Mouse (Mus musculus) liver, adult 2 months (tissue): ENCODE results near the gene Scn8a. TPM values are rescaled to one million over a fixed set of nuclear protein-coding genes. Genes with fewer than 3 reads are reported as not detected.

Experiments used
- DNase-seq: peaks from one replicate; pipeline ENCODE4 v3.0.0-alpha.2; 2011; ENCODE audit warnings: low read depth, low spot score; ENCODE audit errors: extremely low read depth
- H3K27ac ChIP-seq: fragments of 200-500 bp; replicated peaks from 2 replicates; pipeline ENCODE4 v1.5.1; 2012; ENCODE audit warnings: low read depth, mild to moderate bottlenecking, control low read depth, inconsistent platforms, low read length; ENCODE audit not compliant: insufficient read depth
- H3K27me3 ChIP-seq: fragments of 200-500 bp; 2 replicates; pipeline ENCODE4 v1.6.1; 2012; ENCODE audit warnings: mild to moderate bottlenecking, moderate library complexity, low read length, inconsistent platforms; ENCODE audit not compliant: control insufficient read depth, insufficient read depth
- H3K36me3 ChIP-seq: fragments of 200-500 bp; 2 replicates; pipeline ENCODE4 v1.6.1; 2012; ENCODE audit warnings: low read length, inconsistent platforms; ENCODE audit not compliant: control insufficient read depth, insufficient read depth
- H3K4me1 ChIP-seq: fragments of 200-500 bp; 2 replicates; pipeline ENCODE4 v1.6.1; 2011; ENCODE audit warnings: low read length; ENCODE audit not compliant: control insufficient read depth, insufficient read depth
- H3K4me3 ChIP-seq: fragments of 200-500 bp; 2 replicates; pipeline ENCODE4 v1.5.1; 2011; ENCODE audit warnings: low read depth, mild to moderate bottlenecking, control low read depth, low read length, moderate library complexity; ENCODE audit not compliant: insufficient read depth
- H3K79me2 ChIP-seq: fragments of 200-500 bp; 2 replicates; pipeline ENCODE4 v1.6.1; 2012; ENCODE audit warnings: inconsistent platforms, mild to moderate bottlenecking, low read length, moderate library complexity; ENCODE audit not compliant: control insufficient read depth, insufficient read depth
- H3K9ac ChIP-seq: fragments of 200-500 bp; 2 replicates; pipeline ENCODE4 v1.6.1; 2012; ENCODE audit warnings: low read depth, mild to moderate bottlenecking, control low read depth, inconsistent platforms, low read length
- CTCF ChIP-seq: fragments of 200-500 bp; IDR thresholded peaks from 2 replicates; pipeline ENCODE4 v1.5.1; 2011; ENCODE audit warnings: low read depth, low read length, control low read depth
- POLR2A ChIP-seq: fragments of 200-500 bp; IDR thresholded peaks from 2 replicates; pipeline ENCODE4 v1.6.1; 2011; ENCODE audit warnings: low read length, control low read depth; ENCODE audit not compliant: insufficient read depth; ENCODE audit errors: extremely low read depth
- WGBS: fragments of 180-500 bp; shearing (Covaris S2); methylation state at CpG from one replicate; pipeline ENCODE4 v1.1.7; 2018; 5-methylcytosine and 5-hydroxymethylcytosine counted together
- polyA plus RNA-seq: library from polyadenylated mRNA; depleted of rRNA; stranded (reverse); fragments of >200 nt; gene quantifications from 2 replicates; pipeline ENCODE4 v1.2.3, GENCODE M21; 2012
- total RNA-seq: library from RNA; depleted of rRNA; stranded (reverse); fragments of >200 nt; gene quantifications from 2 replicates; pipeline ENCODE4 v1.2.3, GENCODE M21; 2014

The Scn8a gene
- total and polyA plus RNA-seq, 2 experiments: 0.07 to 1.4 TPM

DNA sequence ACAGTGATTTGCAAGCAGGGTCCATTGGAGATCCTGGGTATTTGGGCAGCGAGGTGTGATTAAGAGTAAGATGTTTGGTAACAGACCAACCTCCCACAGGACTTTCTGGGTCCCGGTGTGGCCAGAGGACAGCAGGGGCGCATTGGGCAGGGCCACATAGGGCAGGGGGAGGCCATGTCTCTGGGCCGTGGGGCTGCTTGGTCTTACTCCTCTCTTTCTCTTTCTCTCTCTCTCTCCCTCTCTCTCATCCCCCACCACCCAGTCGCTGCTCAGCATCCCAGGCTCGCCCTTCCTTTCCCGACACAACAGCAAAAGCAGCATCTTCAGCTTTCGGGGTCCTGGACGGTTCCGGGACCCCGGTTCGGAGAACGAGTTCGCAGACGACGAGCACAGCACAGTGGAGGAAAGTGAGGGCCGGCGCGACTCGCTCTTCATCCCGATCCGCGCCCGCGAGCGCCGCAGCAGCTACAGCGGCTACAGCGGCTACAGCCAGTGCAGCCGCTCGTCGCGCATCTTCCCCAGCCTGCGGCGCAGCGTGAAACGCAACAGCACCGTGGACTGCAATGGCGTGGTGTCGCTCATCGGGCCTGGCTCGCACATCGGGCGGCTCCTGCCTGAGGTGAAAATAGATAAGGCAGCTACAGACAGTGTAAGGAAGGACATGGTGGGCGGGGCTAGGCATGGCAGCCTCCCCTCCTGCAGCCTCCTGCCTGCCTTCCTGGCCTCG lies 113.9 kb downstream of the Scn8a start:
- Histone ChIP-seq H3K27me3 (peaks cover 8% of the 10 kb centered on the region), H3K27ac (no peak overlapping the region), H3K4me3 (peak overlapping the region; percentile 44; the same call in 1 of the 2 replicates), H3K36me3 (no peaks in the 10 kb centered on the region), H3K79me2 (no peaks in the 10 kb centered on the region), H3K9ac (no peak overlapping the region), H3K4me1 (no peaks in the 10 kb centered on the region)
- WGBS: 2% methylated on average over 46 of the region's 46 CpGs
- DNase-seq: no peak
- TF ChIP-seq CTCF (no peak), POLR2A (no peak)

DNA sequence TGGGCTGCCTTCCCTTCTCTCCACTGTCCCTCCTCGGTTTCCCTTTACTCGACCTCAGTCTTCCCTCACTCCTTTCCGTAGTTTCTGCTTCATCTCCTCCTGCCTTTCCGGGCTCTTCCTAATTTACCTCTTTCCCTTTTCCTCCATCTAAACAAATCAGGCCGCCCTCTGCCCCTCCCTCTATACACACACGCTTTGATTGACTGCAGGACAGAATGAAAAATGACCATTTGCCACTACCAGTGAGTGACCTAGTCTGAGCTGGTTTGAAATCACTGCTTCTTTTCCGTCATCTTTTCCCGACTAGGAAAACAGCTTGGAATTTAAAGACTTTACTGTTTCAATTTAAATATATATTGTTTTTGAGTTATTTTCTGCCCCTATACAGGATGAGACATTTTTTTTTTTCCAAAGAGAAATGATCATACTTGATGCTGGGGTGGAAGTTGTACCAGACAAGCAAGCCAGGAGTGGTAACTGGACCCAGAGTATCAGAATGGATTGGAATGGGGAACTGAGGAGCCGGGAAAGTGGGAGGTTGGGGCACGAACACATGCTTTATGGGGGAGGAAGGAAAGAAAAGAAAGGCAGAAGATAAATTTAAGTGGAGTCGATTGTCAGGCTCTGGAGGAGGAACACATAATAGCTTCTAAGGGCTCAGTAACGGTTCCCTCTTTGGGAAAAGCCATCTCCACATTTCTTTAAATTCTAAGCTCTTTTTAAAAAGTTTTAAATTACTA lies 114.7 kb downstream of the Scn8a start:
- no peaks in the 10 kb centered on the region for H3K4me1 ChIP-seq
- no peak overlapping the region for H3K27ac ChIP-seq
- H3K79me2 ChIP-seq: no peaks in the 10 kb centered on the region
- 32% methylated on average over 12 of the region's 12 CpGs for WGBS
- H3K9ac ChIP-seq: no peak overlapping the region
- peaks cover 8% of the 10 kb centered on the region for H3K27me3 ChIP-seq
- H3K4me3 ChIP-seq: peak overlapping the region; percentile 44; the same call in 1 of the 2 replicates
- no peak for TF ChIP-seq POLR2A
- TF ChIP-seq CTCF: no peak
- DNase-seq: no peak
- H3K36me3 ChIP-seq: no peaks in the 10 kb centered on the region

GRCm38 (mm10) chr15:100986479-100986878 lies 116.8 kb downstream of the Scn8a start:
- DNase-seq: no peak
- Histone ChIP-seq H3K27me3 (peaks cover 6% of the 10 kb centered on the region), H3K4me1 (no peaks in the 10 kb centered on the region), H3K4me3 (no peak overlapping the region), H3K9ac (no peak overlapping the region), H3K79me2 (no peaks in the 10 kb centered on the region), H3K27ac (no peak overlapping the region), H3K36me3 (no peaks in the 10 kb centered on the region)
- whole genome bisulfite sequencing: 84% methylated on average over 10 of the region's 10 CpGs
- TF ChIP-seq POLR2A (no peak), CTCF (no peak)

DNA sequence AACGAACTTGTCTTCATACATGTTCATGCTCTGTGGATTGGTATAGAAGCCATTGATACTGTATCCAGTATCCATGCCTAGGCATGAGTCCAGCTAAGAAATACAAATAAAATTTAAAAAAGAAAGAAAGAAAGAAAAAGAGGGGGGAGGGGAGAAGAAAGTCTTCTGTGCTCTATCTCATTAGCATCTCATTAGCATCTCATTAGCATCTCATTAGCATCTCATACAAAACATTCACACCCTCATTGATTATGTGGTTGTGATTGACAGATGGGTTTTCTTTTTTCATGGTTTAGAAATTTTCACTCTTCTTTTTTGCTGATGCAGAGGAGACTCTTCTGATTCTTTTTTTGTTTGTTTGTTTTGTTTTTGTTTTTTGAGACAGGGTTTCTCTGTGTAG lies 117.4 kb downstream of the Scn8a start:
- no peak for DNase-seq
- Histone ChIP-seq H3K27me3 (peaks cover 6% of the 10 kb centered on the region), H3K4me3 (no peak overlapping the region), H3K4me1 (no peaks in the 10 kb centered on the region), H3K79me2 (no peaks in the 10 kb centered on the region), H3K36me3 (no peaks in the 10 kb centered on the region), H3K27ac (no peak overlapping the region), H3K9ac (no peak overlapping the region)
- TF ChIP-seq CTCF: no peak
- TF ChIP-seq POLR2A: no peak
- WGBS: 84% methylated on average over 1 of the region's 1 CpGs

- Histone ChIP-seq H3K27me3 (no peaks in the 10 kb centered on the region), H3K79me2 (no peaks in the 10 kb centered on the region), H3K9ac (no peak overlapping the region), H3K36me3 (no peaks in the 10 kb centered on the region), H3K4me1 (no peaks in the 10 kb centered on the region), H3K4me3 (no peak overlapping the region), H3K27ac (no peak overlapping the region)
- TF ChIP-seq POLR2A (no peak), CTCF (no peak)
- 93% methylated on average over 10 of the region's 10 CpGs for WGBS
- DNase-seq: no peak
Observed at GRCm38 (mm10) chr15:100990283-100990682, 120.6 kb downstream of the Scn8a start.

DNA sequence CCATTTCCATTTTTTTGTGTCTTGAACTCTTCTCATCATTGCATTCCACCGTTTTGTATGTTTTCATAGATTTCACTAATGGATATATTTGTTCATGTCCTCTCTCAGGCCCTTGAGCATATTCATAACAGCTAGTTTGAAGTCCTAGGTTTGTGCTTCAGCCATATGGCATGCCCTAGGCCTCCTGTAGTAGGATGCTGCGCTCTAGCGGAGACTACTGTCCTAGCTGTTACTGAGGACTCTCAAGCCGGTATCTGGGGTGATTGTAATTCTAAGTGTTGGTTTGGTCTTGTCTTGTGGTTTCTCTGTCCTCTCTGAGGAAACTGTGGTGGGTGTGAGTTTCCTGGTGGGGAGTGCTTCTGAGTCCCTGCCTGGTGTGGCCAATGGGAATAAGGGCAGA lies 127.4 kb downstream of the Scn8a start:
- Histone ChIP-seq H3K4me1 (no peaks in the 10 kb centered on the region), H3K4me3 (no peak overlapping the region), H3K9ac (no peak overlapping the region), H3K27ac (no peak overlapping the region), H3K36me3 (no peaks in the 10 kb centered on the region), H3K79me2 (no peaks in the 10 kb centered on the region), H3K27me3 (no peaks in the 10 kb centered on the region)
- DNase-seq: no peak
- TF ChIP-seq CTCF: peak; percentile 36; the same call in 1 of the 2 replicates
- no peak for TF ChIP-seq POLR2A
- WGBS: 52% methylated on average over 4 of the region's 4 CpGs
